Mouse (Mus musculus): ENCODE results near the gene Tmem91.

Tmem91 gene

GRCm38 (mm10) chr7:25626509-25627430, 48.2 kb downstream of the Tmem91 start, which contains the start of gene B3gnt8:
TSS of gene B3gnt8 (plus strand) at chr7:25626654.
- in situ Hi-C loops (cut with MseI, MboI): no loop called here

- in situ Hi-C loops (cut with MseI, MboI): no loop called here
These were observed 49.2 kb downstream of the Tmem91 start for GRCm38 (mm10) chr7:25625594-25626250.

GRCm38 (mm10) chr7:25624851-25625250, 50.1 kb downstream of the Tmem91 start:
- in situ Hi-C loops (cut with MseI, MboI): no loop called here

- in situ Hi-C loops (cut with MseI, MboI): no loop called here
These were observed 51.1 kb downstream of the Tmem91 start for GRCm38 (mm10) chr7:25623857-25624370.

GRCm38 (mm10) chr7:25620751-25621150, 54.2 kb downstream of the Tmem91 start:
- in situ Hi-C loops (cut with MseI, MboI): no loop called here

GRCm38 (mm10) chr7:25620101-25620500, 54.9 kb downstream of the Tmem91 start:
- in situ Hi-C loops (cut with MseI, MboI): no loop called here

- in situ Hi-C loops (cut with MseI, MboI): no loop called here
These were observed 55.3 kb downstream of the Tmem91 start for GRCm38 (mm10) chr7:25619722-25619991.

Measured in mouse trophoblast stem cell (cell line).